Comparison of ENCODE assay signal across 10 mouse cellular contexts in genomic region chr13:24832811-24833155, GRCm38 (mm10). TPM values are rescaled to one million over a fixed set of nuclear protein-coding genes. Genes with fewer than 3 reads are reported as not detected.
DNase-seq lines count a peak whose midpoint lies in the region; ATAC-seq and TF ChIP-seq lines count a peak whose summit lies in the region.
"Had no signal": no experiment of that assay in that cellular context is flagged by ENCODE, and none has a peak within 500 bp of the region (broad histone marks: within the 10 kb centered on the region; RNA-seq: fewer than 3 reads in every experiment).

No protein-coding gene starts in this region.

- no peak for DNase-seq in testis, postnatal 10 days (ENCODE audit: low spot score)
- no peak for DNase-seq in stomach, postnatal 0 days (ENCODE audit: low spot score)
- DNase-seq in layer of hippocampus, adult 9-10 months (ENCODE audit: low spot score): no peak
- no peak for DNase-seq in right cerebral cortex, postnatal 25 days
- DNase-seq: kidney, postnatal 36 days; retina, postnatal 1 day had no signal

- TF ChIP-seq EP300 in stomach, postnatal 0 days (optimal IDR thresholded peaks at IDR 0.05): no peak

- peak overlapping the region; percentile 98 for H3K9ac ChIP-seq in liver, embryonic 12.5 days
- peak overlapping the region; percentile 95 for H3K9ac ChIP-seq in stomach, postnatal 0 days (ENCODE audit: low read length)

- TF ChIP-seq POLR2A in testis, adult 2 months (IDR thresholded peaks at IDR 0.05; ENCODE audit: control insufficient read depth, low read depth, low read length): no peak

- H3K36me3 ChIP-seq in erythroblast, embryonic 14.5 days (ENCODE audit: control insufficient read depth): peaks cover 53% of the 10 kb centered on the region
- no peaks in the 10 kb centered on the region for H3K36me3 ChIP-seq in testis, adult 2 months (ENCODE audit: control insufficient read depth, insufficient read depth, low read length)
- peaks cover 23% of the 10 kb centered on the region for H3K36me3 ChIP-seq in liver, embryonic 12.5 days
- no peaks in the 10 kb centered on the region for H3K36me3 ChIP-seq in stomach, postnatal 0 days (ENCODE audit: control insufficient read depth, insufficient read depth, low read length)

- peak overlapping the region; percentile 79 for H3K4me3 ChIP-seq in erythroblast, embryonic 14.5 days (replicated peaks)
- peak overlapping the region; percentile 95 for H3K4me3 ChIP-seq in testis, adult 2 months (ENCODE audit: control insufficient read depth, low read depth, low read length)
- peak overlapping the region; percentile 97 for H3K4me3 ChIP-seq in liver, embryonic 12.5 days
- peak overlapping the region; percentile 92 for H3K4me3 ChIP-seq in stomach, postnatal 0 days (ENCODE audit: low read depth, low read length)

- peak overlapping the region; percentile 78 for H3K4me2 ChIP-seq in liver, embryonic 12.5 days
- H3K4me2 ChIP-seq in stomach, postnatal 0 days (replicated peaks; ENCODE audit: low read depth): peak overlapping the region; percentile 85

- H3K27me3 ChIP-seq in erythroblast, embryonic 14.5 days (ENCODE audit: control insufficient read depth): no peaks in the 10 kb centered on the region
- no peaks in the 10 kb centered on the region for H3K27me3 ChIP-seq in testis, adult 2 months (ENCODE audit: control insufficient read depth, insufficient read depth, low read length)
- H3K27me3 ChIP-seq in liver, embryonic 12.5 days (replicated peaks): no peaks in the 10 kb centered on the region
- H3K27me3 ChIP-seq in stomach, postnatal 0 days (ENCODE audit: control insufficient read depth, insufficient read depth, low read length): no peaks in the 10 kb centered on the region

- H3K4me1 ChIP-seq in erythroblast, embryonic 14.5 days (ENCODE audit: control insufficient read depth): peaks cover 36% of the 10 kb centered on the region
- H3K4me1 ChIP-seq in testis, adult 2 months (ENCODE audit: control insufficient read depth, insufficient read depth, low read length): peaks cover 3% of the 10 kb centered on the region
- peaks cover 32% of the 10 kb centered on the region for H3K4me1 ChIP-seq in liver, embryonic 12.5 days
- H3K4me1 ChIP-seq in stomach, postnatal 0 days (replicated peaks; ENCODE audit: control insufficient read depth, insufficient read depth): 0 out of 2 replicates have a peak, but pooled peaks cover 3% of the 10 kb centered on the region

- WGBS in liver, embryonic 12.5 days (ENCODE audit: insufficient replicate concordance): 43% methylated on average over 2 of the region's 2 CpGs
- 10% methylated on average over 2 of the region's 2 CpGs for WGBS in stomach, postnatal 0 days

- TF ChIP-seq CTCF in testis, adult 2 months (IDR thresholded peaks at IDR 0.05; ENCODE audit: control insufficient read depth, insufficient read depth, insufficient replicate concordance, low read depth, low read length): no peak
- no peak for TF ChIP-seq CTCF in stomach, postnatal 0 days (IDR thresholded peaks at IDR 0.05; ENCODE audit: low read depth)

- H3K9me3 ChIP-seq in erythroblast, embryonic 14.5 days (ENCODE audit: control insufficient read depth, low read length): no peaks in the 10 kb centered on the region
- no peaks in the 10 kb centered on the region for H3K9me3 ChIP-seq in liver, embryonic 12.5 days (replicated peaks)
- no peaks in the 10 kb centered on the region for H3K9me3 ChIP-seq in stomach, postnatal 0 days (ENCODE audit: control insufficient read depth, low read length)

- ATAC-seq in erythroblast, adult 5-6 weeks (replicated peaks; ENCODE audit: low FRiP score, poor library complexity, severe bottlenecking): no peak
- no peak for ATAC-seq in liver, embryonic 12.5 days
- no peak for ATAC-seq in stomach, postnatal 0 days (ENCODE audit: low FRiP score, low TSS enrichment)

- H3K27ac ChIP-seq in testis, adult 2 months (ENCODE audit: control insufficient read depth, insufficient read depth, low read depth, low read length): no peak overlapping the region
- H3K27ac ChIP-seq in liver, embryonic 12.5 days: 0 out of 2 replicates have a peak overlapping the region, but pooled peaks have one; percentile 98
- no peak overlapping the region; the same call in 1 of the 2 replicates for H3K27ac ChIP-seq in stomach, postnatal 0 days (replicated peaks)

RNA-seq across cellular contexts. Expression of gene Tdp2, which starts 1.3 kb away (rescaled TPM):
- polyA plus RNA-seq in erythroblast, embryonic 14.5 days (2012): 2.3 and 3.1 TPM in 2 replicates
- 16.3 and 25.7 TPM in 2 replicates for total RNA-seq in erythroblast, adult 5-6 weeks (2015; ENCODE audit: low replicate concordance)
- total RNA-seq in erythroblast, adult 5-6 weeks (2017; ENCODE audit: low replicate concordance): 16.3 and 17.6 TPM in 2 replicates
- 16.3 and 21.0 TPM in 2 replicates for polyA plus RNA-seq in testis, adult 2 months (2012; rRNA removed)
- 39.9 and 40.5 TPM in 2 replicates for polyA plus RNA-seq in liver, embryonic 12.5 days (2016; fragmentation: Nextera tagmentation; extraction: Ambion mirVana)
- 21.6 and 22.0 TPM in 2 replicates for polyA plus RNA-seq in stomach, postnatal 0 days (2015; fragmentation: Nextera tagmentation; extraction: Ambion mirVana)

RNA-seq across cellular contexts. Expression of gene Acot13, which starts 1.4 kb away (rescaled TPM):
- 3.5 and 5.2 TPM in 2 replicates for polyA plus RNA-seq in erythroblast, embryonic 14.5 days (2012)
- total RNA-seq in erythroblast, adult 5-6 weeks (2015; ENCODE audit: low replicate concordance): 27.8 and 32.5 TPM in 2 replicates
- total RNA-seq in erythroblast, adult 5-6 weeks (2017; ENCODE audit: low replicate concordance): 12.4 and 17.3 TPM in 2 replicates
- polyA plus RNA-seq in testis, adult 2 months (2012; rRNA removed): 8.4 and 10.2 TPM in 2 replicates
- polyA plus RNA-seq in liver, embryonic 12.5 days (2016; fragmentation: Nextera tagmentation; extraction: Ambion mirVana): 61.2 and 66.4 TPM in 2 replicates
- polyA plus RNA-seq in stomach, postnatal 0 days (2015; fragmentation: Nextera tagmentation; extraction: Ambion mirVana): 111 and 117 TPM in 2 replicates

RNA-seq across cellular contexts. Expression of gene D130043K22Rik, which starts 12.2 kb away (rescaled TPM):
- polyA plus RNA-seq in erythroblast, embryonic 14.5 days (2012): not detected in 2 replicates
- total RNA-seq in erythroblast, adult 5-6 weeks (2015; ENCODE audit: low replicate concordance): 0.21 TPM in 1 of 2 replicates, not detected in the other
- total RNA-seq in erythroblast, adult 5-6 weeks (2017; ENCODE audit: low replicate concordance): 0.14 and 0.34 TPM in 2 replicates
- 1.5 and 1.6 TPM in 2 replicates for polyA plus RNA-seq in testis, adult 2 months (2012; rRNA removed)
- 0.11 and 0.18 TPM in 2 replicates for polyA plus RNA-seq in liver, embryonic 12.5 days (2016; fragmentation: Nextera tagmentation; extraction: Ambion mirVana)
- 0.19 and 0.58 TPM in 2 replicates for polyA plus RNA-seq in stomach, postnatal 0 days (2015; fragmentation: Nextera tagmentation; extraction: Ambion mirVana)

RNA-seq across cellular contexts. Expression of gene BC005537, which starts 31.3 kb away (rescaled TPM):
- polyA plus RNA-seq in erythroblast, embryonic 14.5 days (2012): 5.3 and 6.0 TPM in 2 replicates
- total RNA-seq in erythroblast, adult 5-6 weeks (2015; ENCODE audit: low replicate concordance): 110 and 132 TPM in 2 replicates
- total RNA-seq in erythroblast, adult 5-6 weeks (2017; ENCODE audit: low replicate concordance): 106 and 118 TPM in 2 replicates
- 51.9 and 60.0 TPM in 2 replicates for polyA plus RNA-seq in testis, adult 2 months (2012; rRNA removed)
- 10.1 and 10.8 TPM in 2 replicates for polyA plus RNA-seq in liver, embryonic 12.5 days (2016; fragmentation: Nextera tagmentation; extraction: Ambion mirVana)
- polyA plus RNA-seq in stomach, postnatal 0 days (2015; fragmentation: Nextera tagmentation; extraction: Ambion mirVana): 11.0 and 11.1 TPM in 2 replicates
